Mouse (Mus musculus) kidney, adult 2 months (tissue): Measurements from ENCODE around the gene Phyhd1.

ENCODE experiments used
- CTCF ChIP-seq: fragments of 200-500 bp; conservative IDR thresholded peaks from 2 replicates; pipeline ENCODE4 v1.5.1; 2011; ENCODE audit warnings: low read depth, mild to moderate bottlenecking, control low read depth, low read length, moderate library complexity, mixed read lengths; ENCODE audit not compliant: insufficient read depth, insufficient read length
- POLR2A ChIP-seq: fragments of 200-500 bp; IDR thresholded peaks from one replicate; pipeline ENCODE4 v1.6.1; 2011; ENCODE audit warnings: low read depth, low read length, control low read depth

- TF ChIP-seq CTCF = no peak
- TF ChIP-seq POLR2A = no peak
Observed at GRCm38 (mm10) chr2:30251417-30252104, 14.4 kb upstream of the Phyhd1 start.
